Mouse (Mus musculus) forebrain, embryonic 16.5 days (tissue): ENCODE results near the gene H2afx. TPM values are rescaled to one million over a fixed set of nuclear protein-coding genes. Genes with fewer than 3 reads are reported as not detected.

Source experiments
- ATAC-seq: fragments of 200-750 bp; cut with Nextera tagmentation; 2 replicates; pipeline ENCODE4 v1.8.0; 2017; ENCODE audit warnings: mild to moderate bottlenecking, moderate library complexity
- H3K27ac ChIP-seq: fragments of 300-500 bp; sonication (generic); 2 replicates; pipeline ENCODE4 v1.5.1; 2014; ENCODE audit warnings: low read length, control low read depth
- H3K27me3 ChIP-seq: fragments of 300-500 bp; sonication (generic); replicated peaks from 2 replicates; pipeline ENCODE4 v1.6.1; 2014; ENCODE audit warnings: low read length; ENCODE audit not compliant: control insufficient read depth, insufficient read depth
- H3K36me3 ChIP-seq: fragments of 300-500 bp; sonication (generic); 2 replicates; pipeline ENCODE4 v1.6.1; 2014; ENCODE audit not compliant: control insufficient read depth, insufficient read depth
- H3K4me1 ChIP-seq: fragments of 300-500 bp; sonication (generic); replicated peaks from 2 replicates; pipeline ENCODE4 v1.6.1; 2014; ENCODE audit warnings: low read length; ENCODE audit not compliant: control insufficient read depth, insufficient read depth
- H3K4me2 ChIP-seq: fragments of 300-500 bp; sonication (generic); 2 replicates; pipeline ENCODE4 v1.6.1; 2014; ENCODE audit warnings: mild to moderate bottlenecking, low read length, control low read depth
- H3K4me3 ChIP-seq: fragments of 300-500 bp; sonication (generic); replicated peaks from 2 replicates; pipeline ENCODE4 v1.5.1; 2014; ENCODE audit warnings: mild to moderate bottlenecking, low read length, control low read depth
- H3K9ac ChIP-seq: fragments of 300-500 bp; sonication (generic); replicated peaks from 2 replicates; pipeline ENCODE4 v1.6.1; 2014; ENCODE audit warnings: low read depth, low read length, control low read depth
- H3K9me3 ChIP-seq: fragments of 300-500 bp; sonication (generic); 2 replicates; pipeline ENCODE4 v1.6.1; 2016; ENCODE audit warnings: low read length; ENCODE audit not compliant: control insufficient read depth
- WGBS: fragments of 180-500 bp; shearing (Covaris S2); extraction: QIAGEN DNeasy Blood & Tissue Kit; methylation state at CpG from one replicate; pipeline ENCODE4 v1.1.7; 2014; 5-methylcytosine and 5-hydroxymethylcytosine counted together
- polyA plus RNA-seq: library from polyadenylated mRNA; unstranded; fragments of >200 nt; fragmentation: Nextera tagmentation; extraction: Ambion mirVana; gene quantifications from 2 replicates; pipeline ENCODE4 v1.2.1, GENCODE M21; 2015

The H2afx gene
- polyA plus RNA-seq, 1 experiment from 2014 or later = 182 TPM

GRCm38 (mm10) chr9:44343781-44344421, 9.4 kb downstream of the H2afx start, which contains the start of gene Hmbs:
Gene Hmbs, minus strand, starts transcription at chr9:44344228.
- ATAC-seq = peak; percentile 97
- under 1% methylated on average over 39 of the region's 39 CpGs for WGBS
- Histone ChIP-seq H3K4me1 (peaks cover 10% of the 10 kb centered on the region), H3K27ac (peak within 1 kb of the TSS; percentile 96), H3K27me3 (no peaks in the 10 kb centered on the region), H3K36me3 (peaks cover 21% of the 10 kb centered on the region), H3K9me3 (no peaks in the 10 kb centered on the region), H3K9ac (peak within 1 kb of the TSS; percentile 85), H3K4me2 (peak within 1 kb of the TSS; percentile 71), H3K4me3 (peak within 1 kb of the TSS; percentile 92)

DNA sequence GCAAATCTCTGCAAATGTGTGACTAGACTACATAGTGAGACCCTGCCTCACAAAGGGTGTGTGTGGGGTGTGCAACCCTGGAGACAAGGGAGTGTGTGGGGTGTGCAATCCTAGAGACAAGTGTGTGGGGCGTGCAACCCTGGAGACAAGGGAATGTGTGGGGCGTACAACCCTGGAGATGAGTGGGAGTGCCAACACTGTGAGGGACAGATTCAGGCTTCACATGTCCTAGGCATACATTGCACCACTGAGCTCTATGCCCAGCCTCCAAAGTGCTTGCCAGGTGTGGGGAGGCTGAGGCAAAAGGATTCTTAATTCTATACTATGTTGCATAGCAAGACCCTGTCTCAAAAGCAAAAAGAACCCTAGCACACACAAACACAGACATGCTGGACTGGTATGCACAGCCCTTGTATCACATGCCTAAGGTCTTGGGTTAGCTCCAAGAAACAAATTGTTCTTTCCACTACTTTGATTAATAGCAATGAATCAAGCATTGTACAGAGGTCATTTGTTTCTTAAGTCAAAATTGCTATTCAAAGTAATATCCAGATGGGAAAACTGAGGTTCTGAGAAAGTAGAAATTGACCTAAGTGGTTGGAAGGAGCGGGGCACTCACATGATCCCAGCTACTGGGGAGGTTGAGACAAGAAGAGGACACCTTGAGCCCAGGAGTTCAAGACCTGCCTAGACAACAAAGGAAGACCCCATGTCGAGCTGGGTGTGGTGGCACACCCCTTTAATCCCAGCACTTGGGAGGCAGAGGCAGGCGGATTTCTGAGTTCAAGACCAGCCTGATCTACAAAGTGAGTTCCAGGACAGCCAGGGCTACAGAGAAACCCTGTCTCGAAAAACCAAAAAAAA, 11.3 kb downstream of the H2afx start:
- Histone ChIP-seq H3K9ac (no peak overlapping the region), H3K4me2 (no peak overlapping the region), H3K4me3 (no peak overlapping the region), H3K27me3 (no peaks in the 10 kb centered on the region), H3K4me1 (peaks cover 10% of the 10 kb centered on the region), H3K9me3 (no peaks in the 10 kb centered on the region), H3K27ac (no peak overlapping the region), H3K36me3 (peaks cover 33% of the 10 kb centered on the region)
- no peak for ATAC-seq
- WGBS = 91% methylated on average over 6 of the region's 6 CpGs

DNA sequence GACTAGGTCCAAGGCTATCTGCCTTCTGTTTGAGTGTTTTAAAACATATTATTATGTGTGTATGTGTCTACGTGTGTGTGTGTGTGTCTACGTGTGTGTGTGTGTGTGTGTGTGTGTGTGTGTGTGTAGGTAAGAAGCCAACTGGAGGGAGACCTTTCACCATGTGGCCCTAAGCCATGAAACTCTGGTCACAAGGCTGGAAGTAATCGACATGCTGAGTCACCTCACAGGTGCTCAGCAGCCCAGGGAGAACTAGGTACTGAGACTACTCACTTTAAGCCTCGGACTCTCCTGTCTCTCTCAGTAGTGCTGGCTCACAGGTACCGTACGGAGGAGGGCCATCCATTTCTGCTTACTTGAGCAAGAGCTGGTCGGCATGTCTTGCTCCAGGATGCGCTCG, 12.7 kb downstream of the H2afx start:
- no peak overlapping the region for H3K4me2 ChIP-seq
- 92% methylated on average over 9 of the region's 9 CpGs for WGBS

GRCm38 (mm10) chr9:44347621-44348020, 13.1 kb downstream of the H2afx start:
- Histone ChIP-seq H3K36me3 (peaks cover 48% of the 10 kb centered on the region), H3K4me2 (no peak overlapping the region), H3K4me1 (peaks cover 10% of the 10 kb centered on the region), H3K4me3 (no peak overlapping the region), H3K27me3 (no peaks in the 10 kb centered on the region), H3K9ac (no peak overlapping the region), H3K27ac (no peak overlapping the region), H3K9me3 (no peaks in the 10 kb centered on the region)
- WGBS = 92% methylated on average over 4 of the region's 4 CpGs
- ATAC-seq = no peak

More for the DNA sequence above, 12.7 kb downstream of the H2afx start:
- ATAC-seq = no peak
- no peaks in the 10 kb centered on the region for H3K27me3 ChIP-seq
- H3K9me3 ChIP-seq = no peaks in the 10 kb centered on the region
- peaks cover 43% of the 10 kb centered on the region for H3K36me3 ChIP-seq
- no peak overlapping the region for H3K4me3 ChIP-seq
- H3K9ac ChIP-seq = no peak overlapping the region
- no peak overlapping the region for H3K27ac ChIP-seq
- peaks cover 10% of the 10 kb centered on the region for H3K4me1 ChIP-seq

DNA sequence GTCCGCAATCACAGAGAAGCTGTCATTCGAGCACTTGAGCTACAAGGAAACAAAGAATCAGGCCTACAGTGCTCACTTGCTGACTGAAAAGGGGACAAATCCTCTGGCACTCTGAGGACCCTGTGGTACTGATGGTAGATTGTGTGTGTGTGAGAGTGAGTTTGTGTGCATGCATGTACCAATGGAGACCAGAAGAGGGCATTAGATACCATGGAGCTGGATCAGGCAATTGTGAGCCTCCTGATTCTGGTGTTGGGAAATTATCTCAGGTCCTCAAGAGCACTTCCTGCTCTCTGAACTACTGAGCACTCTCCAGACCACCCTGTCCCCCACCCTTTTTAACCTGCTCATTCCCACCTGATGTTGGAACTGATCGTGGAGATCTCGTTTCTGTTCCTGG, 14.1 kb downstream of the H2afx start:
- WGBS = 94% methylated on average over 4 of the region's 4 CpGs

GRCm38 (mm10) chr9:44351396-44351795, 16.9 kb downstream of the H2afx start:
- Histone ChIP-seq H3K27me3 (no peaks in the 10 kb centered on the region), H3K4me3 (no peak overlapping the region), H3K36me3 (peaks cover 77% of the 10 kb centered on the region), H3K4me2 (no peak overlapping the region), H3K27ac (no peak overlapping the region), H3K4me1 (no peaks in the 10 kb centered on the region), H3K9me3 (no peaks in the 10 kb centered on the region), H3K9ac (no peak overlapping the region)
- ATAC-seq = no peak
- WGBS = 91% methylated on average over 4 of the region's 4 CpGs

More for the DNA sequence above, 14.1 kb downstream of the H2afx start:
- ATAC-seq = no peak
- H3K36me3 ChIP-seq = peaks cover 56% of the 10 kb centered on the region
- no peak overlapping the region for H3K9ac ChIP-seq
- H3K27ac ChIP-seq = no peak overlapping the region
- H3K4me2 ChIP-seq = no peak overlapping the region
- no peaks in the 10 kb centered on the region for H3K27me3 ChIP-seq
- H3K4me1 ChIP-seq = 0 out of 2 replicates have a peak, but pooled peaks cover 3% of the 10 kb centered on the region
- no peak overlapping the region for H3K4me3 ChIP-seq
- H3K9me3 ChIP-seq = no peaks in the 10 kb centered on the region

GRCm38 (mm10) chr9:44352337-44352736, 17.8 kb downstream of the H2afx start:
- Histone ChIP-seq H3K36me3 (peaks cover 71% of the 10 kb centered on the region), H3K4me1 (no peaks in the 10 kb centered on the region), H3K27ac (no peak overlapping the region), H3K9me3 (no peaks in the 10 kb centered on the region), H3K27me3 (no peaks in the 10 kb centered on the region), H3K9ac (no peak overlapping the region), H3K4me3 (no peak overlapping the region), H3K4me2 (no peak overlapping the region)
- WGBS = 91% methylated on average over 10 of the region's 10 CpGs
- ATAC-seq = no peak

DNA sequence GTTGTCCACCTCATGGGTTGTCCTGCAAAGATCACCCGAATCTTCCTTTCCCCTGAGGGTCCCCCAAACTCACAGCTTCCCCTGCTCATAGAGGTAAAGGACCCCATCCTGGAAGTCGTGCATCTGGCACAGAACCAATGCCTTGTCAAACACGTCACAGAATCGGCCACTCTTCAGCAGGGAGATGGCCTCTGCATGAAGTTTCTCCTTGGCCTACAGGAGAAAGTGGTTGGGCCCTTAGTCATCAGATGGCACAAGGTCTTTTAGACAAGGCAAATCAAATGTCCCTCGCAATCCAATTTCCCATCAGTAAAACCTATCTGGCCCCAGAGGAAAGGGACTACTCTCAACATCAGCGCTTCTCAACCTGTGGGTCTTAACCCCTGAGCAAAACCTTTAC, 18.6 kb downstream of the H2afx start:
- Histone ChIP-seq H3K4me3 (no peak overlapping the region), H3K9me3 (no peaks in the 10 kb centered on the region), H3K27me3 (no peaks in the 10 kb centered on the region), H3K36me3 (peaks cover 65% of the 10 kb centered on the region), H3K9ac (no peak overlapping the region), H3K4me1 (no peaks in the 10 kb centered on the region), H3K27ac (no peak overlapping the region), H3K4me2 (no peak overlapping the region)
- ATAC-seq = no peak
- WGBS = 96% methylated on average over 6 of the region's 6 CpGs

DNA sequence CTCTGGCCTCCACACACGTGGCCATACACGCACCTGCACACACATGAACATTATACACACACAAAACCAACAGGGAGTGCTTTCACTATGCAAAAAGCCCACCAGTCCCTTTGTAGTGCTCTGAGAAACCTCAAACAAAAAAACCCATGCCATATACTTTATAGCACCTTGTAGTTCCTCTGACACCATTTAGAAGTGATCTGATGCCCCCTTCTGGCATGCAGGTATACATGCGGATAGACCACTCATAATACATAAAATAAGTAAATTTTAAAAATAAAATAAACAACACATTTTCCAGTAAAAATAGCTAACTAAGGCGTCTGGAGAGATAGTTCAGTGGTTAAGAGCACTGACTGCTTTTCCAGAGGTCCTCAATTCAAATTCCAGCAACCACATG, 22.7 kb downstream of the H2afx start:
- no peak overlapping the region for H3K4me2 ChIP-seq
- H3K9ac ChIP-seq = no peak overlapping the region
- no peak for ATAC-seq
- peaks cover 42% of the 10 kb centered on the region for H3K36me3 ChIP-seq
- H3K4me1 ChIP-seq = peaks cover 7% of the 10 kb centered on the region
- H3K27ac ChIP-seq = no peak overlapping the region
- H3K27me3 ChIP-seq = no peaks in the 10 kb centered on the region
- no peak overlapping the region for H3K4me3 ChIP-seq
- 67% methylated on average over 4 of the region's 4 CpGs for WGBS
- no peaks in the 10 kb centered on the region for H3K9me3 ChIP-seq
